Mouse (Mus musculus): ENCODE data around the gene Pdgfra.

The Pdgfra gene

GRCm38 (mm10) chr5:75154621-75155235, 2.6 kb downstream of the Pdgfra start:
- in situ Hi-C loops (cut with MboI; ENCODE audit: low sequenced_read_pairs): loop anchor here (10.0 to 25.0 kb wide), 3 partner anchors 367 to 840 kb away; no protein-coding TSS in a partner anchor

- in situ Hi-C loops (cut with MboI; ENCODE audit: low sequenced_read_pairs): loop anchor here (10.0 to 25.0 kb wide), 3 partner anchors 368 to 840 kb away; no protein-coding TSS in a partner anchor
Observed at GRCm38 (mm10) chr5:75155281-75155680, 3.2 kb downstream of the Pdgfra start.

- in situ Hi-C loops (cut with MboI; ENCODE audit: low sequenced_read_pairs): loop anchor here (10.0 to 25.0 kb wide), 3 partner anchors 369 to 841 kb away; no protein-coding TSS in a partner anchor
Observed at GRCm38 (mm10) chr5:75155741-75156553, 3.9 kb downstream of the Pdgfra start.

- in situ Hi-C loops (cut with MboI; ENCODE audit: low sequenced_read_pairs): loop anchor here (10.0 to 25.0 kb wide), 3 partner anchors 369 to 842 kb away; no protein-coding TSS in a partner anchor
Observed at GRCm38 (mm10) chr5:75156554-75157036, 4.5 kb downstream of the Pdgfra start.

GRCm38 (mm10) chr5:75157038-75157437, 4.9 kb downstream of the Pdgfra start:
- in situ Hi-C loops (cut with MboI; ENCODE audit: low sequenced_read_pairs): loop anchor here (10.0 to 25.0 kb wide), 3 partner anchors 370 to 842 kb away; no protein-coding TSS in a partner anchor

GRCm38 (mm10) chr5:75160530-75161170, 8.6 kb downstream of the Pdgfra start:
- in situ Hi-C loops (cut with MboI; ENCODE audit: low sequenced_read_pairs): loop anchor here (25.0 kb wide), 2 partner anchors 373 to 723 kb away; no protein-coding TSS in a partner anchor

GRCm38 (mm10) chr5:75161586-75161985, 9.5 kb downstream of the Pdgfra start:
- in situ Hi-C loops (cut with MboI; ENCODE audit: low sequenced_read_pairs): loop anchor here (25.0 kb wide), 2 partner anchors 374 to 724 kb away; no protein-coding TSS in a partner anchor

- in situ Hi-C loops (cut with MboI; ENCODE audit: low sequenced_read_pairs): loop anchor here (25.0 kb wide), 2 partner anchors 376 to 726 kb away; no protein-coding TSS in a partner anchor
Observed at GRCm38 (mm10) chr5:75163289-75163951, 11.3 kb downstream of the Pdgfra start.

GRCm38 (mm10) chr5:75164688-75165087, 12.6 kb downstream of the Pdgfra start:
- in situ Hi-C loops (cut with MboI; ENCODE audit: low sequenced_read_pairs): loop anchor here (25.0 kb wide), 2 partner anchors 377 to 727 kb away; no protein-coding TSS in a partner anchor

GRCm38 (mm10) chr5:75169837-75170236, 17.7 kb downstream of the Pdgfra start:
- in situ Hi-C loops (cut with MboI; ENCODE audit: low sequenced_read_pairs): loop anchor here (25.0 kb wide), 2 partner anchors 383 to 733 kb away; no protein-coding TSS in a partner anchor

GRCm38 (mm10) chr5:75171859-75172258, 19.8 kb downstream of the Pdgfra start:
- in situ Hi-C loops (cut with MboI; ENCODE audit: low sequenced_read_pairs): loop anchor here (25.0 kb wide), 2 partner anchors 385 to 735 kb away; no protein-coding TSS in a partner anchor

- in situ Hi-C loops (cut with MboI; ENCODE audit: low sequenced_read_pairs): no loop called here
Observed at GRCm38 (mm10) chr5:75179249-75179648, 27.2 kb downstream of the Pdgfra start.

GRCm38 (mm10) chr5:75179726-75180290, 27.7 kb downstream of the Pdgfra start:
- in situ Hi-C loops (cut with MboI; ENCODE audit: low sequenced_read_pairs): no loop called here

- in situ Hi-C loops (cut with MboI; ENCODE audit: low sequenced_read_pairs): no loop called here
Observed at GRCm38 (mm10) chr5:75183653-75184052, 31.6 kb downstream of the Pdgfra start.

GRCm38 (mm10) chr5:75184112-75184511, 32.0 kb downstream of the Pdgfra start:
- in situ Hi-C loops (cut with MboI; ENCODE audit: low sequenced_read_pairs): no loop called here

GRCm38 (mm10) chr5:75184693-75185235, 32.7 kb downstream of the Pdgfra start:
- in situ Hi-C loops (cut with MboI; ENCODE audit: low sequenced_read_pairs): no loop called here

- in situ Hi-C loops (cut with MboI; ENCODE audit: low sequenced_read_pairs): no loop called here
Observed at GRCm38 (mm10) chr5:75185584-75185983, 33.5 kb downstream of the Pdgfra start.

GRCm38 (mm10) chr5:75189319-75189987, 37.4 kb downstream of the Pdgfra start:
- in situ Hi-C loops (cut with MboI; ENCODE audit: low sequenced_read_pairs): no loop called here

GRCm38 (mm10) chr5:75193107-75193506, 41.0 kb downstream of the Pdgfra start:
- in situ Hi-C loops (cut with MboI; ENCODE audit: low sequenced_read_pairs): no loop called here
